Mouse (Mus musculus): Measurements from ENCODE around the gene Klk1b22.

- TF ChIP-seq GATA1 (IDR thresholded peaks at IDR 0.05; ENCODE audit: borderline replicate concordance, low read length) (no peak), CTCF (IDR thresholded peaks at IDR 0.05; ENCODE audit: low read depth, low read length) (no peak), TAL1 (conservative IDR thresholded peaks at IDR 0.05; ENCODE audit: low read depth, low read length) (no peak), GATA2 (IDR thresholded peaks at IDR 0.05; ENCODE audit: borderline replicate concordance, low read depth, low read length) (no peak)
These were observed 16.4 kb upstream of the Klk1b22 start for GRCm38 (mm10) chr7:44096111-44096510.
